Mouse (Mus musculus) heart, embryonic 14.5 days (tissue): Measurements from ENCODE around the gene S100a16. TPM values are rescaled to one million over a fixed set of nuclear protein-coding genes. Genes with fewer than 3 reads are reported as not detected.

Experiments
- ATAC-seq: fragments of 200-750 bp; cut with Nextera tagmentation; 2 replicates; pipeline ENCODE4 v1.8.0; 2017; ENCODE audit warnings: low read depth, moderate TSS enrichment; ENCODE audit not compliant: insufficient number of reproducible peaks, insufficient read depth, low FRiP score
- H3K27ac ChIP-seq, 2 experiments: fragments of 200-500 bp in 1 of 2; fragments of 300-500 bp in 1 of 2; sonication (generic) in 1 of 2; replicated peaks in 1 of 2; 2 replicates each; pipeline ENCODE4 v1.5.1; 2012 to 2014; ENCODE audit warnings: low read depth in 2 of 2, low read length in 2 of 2, control low read depth in 1 of 2, mild to moderate bottlenecking in 1 of 2, mixed read lengths in 1 of 2; ENCODE audit not compliant: control insufficient read depth in 1 of 2, insufficient read depth in 1 of 2
- H3K27me3 ChIP-seq: fragments of 300-500 bp; sonication (generic); 2 replicates; pipeline ENCODE4 v1.6.1; 2014; ENCODE audit warnings: mild to moderate bottlenecking, low read length, control low read depth; ENCODE audit not compliant: control insufficient read depth, insufficient read depth
- H3K36me3 ChIP-seq: fragments of 300-500 bp; sonication (generic); 2 replicates; pipeline ENCODE4 v1.6.1; 2014; ENCODE audit warnings: mild to moderate bottlenecking, control low read depth, low read length, mixed read lengths; ENCODE audit not compliant: control insufficient read depth, insufficient read depth
- H3K4me1 ChIP-seq, 2 experiments: fragments of 200-500 bp in 1 of 2; fragments of 300-500 bp in 1 of 2; sonication (generic) in 1 of 2; 2 replicates each; pipeline ENCODE4 v1.6.1; 2012 to 2014; ENCODE audit warnings: low read length in 2 of 2, control low read depth in 1 of 2, mixed read lengths in 1 of 2; ENCODE audit not compliant: control insufficient read depth in 2 of 2, insufficient read depth in 2 of 2
- H3K4me2 ChIP-seq: fragments of 300-500 bp; sonication (generic); 2 replicates; pipeline ENCODE4 v1.6.1; 2014; ENCODE audit warnings: mild to moderate bottlenecking, low read length
- H3K4me3 ChIP-seq, 2 experiments: fragments of 200-500 bp in 1 of 2; fragments of 300-500 bp in 1 of 2; sonication (generic) in 1 of 2; 2 replicates each; pipeline ENCODE4 v1.5.1; 2012 to 2014; ENCODE audit warnings: low read length in 2 of 2, mild to moderate bottlenecking in 2 of 2, control low read depth in 1 of 2, low read depth in 1 of 2, moderate library complexity in 1 of 2; ENCODE audit not compliant: control insufficient read depth in 1 of 2, insufficient read depth in 1 of 2
- H3K9ac ChIP-seq: fragments of 300-500 bp; sonication (generic); 2 replicates; pipeline ENCODE4 v1.6.1; 2014; ENCODE audit warnings: mild to moderate bottlenecking, low read length
- H3K9me3 ChIP-seq: fragments of 300-500 bp; sonication (generic); 2 replicates; pipeline ENCODE4 v1.6.1; 2016; ENCODE audit warnings: low read length, control low read depth; ENCODE audit not compliant: control insufficient read depth
- WGBS: fragments of 180-500 bp; shearing (Covaris S2); extraction: QIAGEN DNeasy Blood & Tissue Kit; methylation state at CpG from one replicate; pipeline ENCODE4 v1.1.7; 2014; 5-methylcytosine and 5-hydroxymethylcytosine counted together
- polyA plus RNA-seq: library from polyadenylated mRNA; unstranded; fragments of >200 nt; fragmentation: Nextera tagmentation; extraction: Ambion mirVana; gene quantifications from 2 replicates; pipeline ENCODE4 v1.2.1, GENCODE M21; 2014

Gene S100a16
- polyA plus RNA-seq, 1 experiment from 2014 or later, result 84.0 TPM

GRCm38 (mm10) chr3:90576351-90577001 is 39.4 kb downstream of the S100a16 start:
- Histone ChIP-seq H3K4me2 (no peak overlapping the region), H3K9me3 (no peaks in the 10 kb centered on the region), H3K4me3 (no peak overlapping the region), H3K27ac (no peak overlapping the region), H3K36me3 (no peaks in the 10 kb centered on the region), H3K27me3 (no peaks in the 10 kb centered on the region), H3K4me1 (no peaks in the 10 kb centered on the region; a peak in 1 of 4 replicates), H3K9ac (no peak overlapping the region)
- 59% methylated on average over 10 of the region's 10 CpGs for WGBS
- ATAC-seq, result no peak

GRCm38 (mm10) chr3:90579433-90579832 is 42.4 kb downstream of the S100a16 start:
- WGBS, result 43% methylated on average over 7 of the region's 7 CpGs
- Histone ChIP-seq H3K4me1 (peaks cover 0 to 9% of the 10 kb centered on the region in 2 experiments; a peak in 3 of 4 replicates), H3K27me3 (no peaks in the 10 kb centered on the region), H3K9ac (no peak overlapping the region), H3K4me3 (no peak overlapping the region), H3K4me2 (no peak overlapping the region), H3K36me3 (no peaks in the 10 kb centered on the region), H3K9me3 (no peaks in the 10 kb centered on the region), H3K27ac (no peak overlapping the region)
- ATAC-seq, result no peak

GRCm38 (mm10) chr3:90581141-90581540 is 44.1 kb downstream of the S100a16 start:
- no peak overlapping the region for H3K4me3 ChIP-seq
- no peaks in the 10 kb centered on the region for H3K27me3 ChIP-seq
- WGBS, result 94% methylated on average over 5 of the region's 5 CpGs
- peaks cover 0 to 9% of the 10 kb centered on the region in 2 experiments; a peak in 3 of 4 replicates for H3K4me1 ChIP-seq
- ATAC-seq, result no peak
- no peak overlapping the region for H3K27ac ChIP-seq
- no peaks in the 10 kb centered on the region for H3K36me3 ChIP-seq
- H3K4me2 ChIP-seq, result no peak overlapping the region
- H3K9me3 ChIP-seq, result no peaks in the 10 kb centered on the region
- no peak overlapping the region for H3K9ac ChIP-seq

GRCm38 (mm10) chr3:90582156-90582555 is 45.1 kb downstream of the S100a16 start:
- Histone ChIP-seq H3K4me2 (no peak overlapping the region), H3K27me3 (no peaks in the 10 kb centered on the region), H3K9ac (no peak overlapping the region), H3K4me3 (no peak overlapping the region), H3K27ac (no peak overlapping the region), H3K9me3 (no peaks in the 10 kb centered on the region), H3K4me1 (peaks cover under 1 to 9% of the 10 kb centered on the region in 2 experiments), H3K36me3 (no peaks in the 10 kb centered on the region)
- no peak for ATAC-seq
- WGBS, result 95% methylated on average over 1 of the region's 1 CpGs

- H3K27ac ChIP-seq, result no peak overlapping the region
- H3K4me3 ChIP-seq, result no peak overlapping the region
- no peak for ATAC-seq
- WGBS, result 79% methylated on average over 4 of the region's 4 CpGs
- no peak overlapping the region for H3K9ac ChIP-seq
- no peaks in the 10 kb centered on the region for H3K36me3 ChIP-seq
- no peak overlapping the region for H3K4me2 ChIP-seq
- no peaks in the 10 kb centered on the region for H3K9me3 ChIP-seq
- no peaks in the 10 kb centered on the region for H3K27me3 ChIP-seq
- H3K4me1 ChIP-seq, result peaks cover 3 to 9% of the 10 kb centered on the region in 2 experiments
Measured at GRCm38 (mm10) chr3:90582556-90582955, 45.5 kb downstream of the S100a16 start.

- H3K9me3 ChIP-seq, result no peaks in the 10 kb centered on the region
- H3K4me1 ChIP-seq, result peaks cover 5 to 9% of the 10 kb centered on the region in 2 experiments
- no peak overlapping the region for H3K4me3 ChIP-seq
- H3K9ac ChIP-seq, result no peak overlapping the region
- H3K4me2 ChIP-seq, result no peak overlapping the region
- H3K27ac ChIP-seq, result no peak overlapping the region
- ATAC-seq, result no peak
- WGBS, result 17% methylated on average over 3 of the region's 3 CpGs
- H3K36me3 ChIP-seq, result no peaks in the 10 kb centered on the region
- H3K27me3 ChIP-seq, result no peaks in the 10 kb centered on the region
Measured at GRCm38 (mm10) chr3:90583893-90584292, 46.8 kb downstream of the S100a16 start.

- no peak for ATAC-seq
- H3K27ac ChIP-seq, result no peak overlapping the region
- H3K4me3 ChIP-seq, result no peak overlapping the region
- H3K27me3 ChIP-seq, result no peaks in the 10 kb centered on the region
- peaks cover 5 to 9% of the 10 kb centered on the region in 2 experiments for H3K4me1 ChIP-seq
- H3K9me3 ChIP-seq, result no peaks in the 10 kb centered on the region
- 32% methylated on average over 5 of the region's 5 CpGs for WGBS
- no peaks in the 10 kb centered on the region for H3K36me3 ChIP-seq
- H3K4me2 ChIP-seq, result no peak overlapping the region
- H3K9ac ChIP-seq, result no peak overlapping the region
Measured at GRCm38 (mm10) chr3:90585595-90585994, 48.5 kb downstream of the S100a16 start.
